Mouse (Mus musculus): ENCODE data around the gene Pcbp4.
A peak's percentile ranks its signal among the peaks of the same experiment; 100 is the strongest.

Gene Pcbp4

DNA sequence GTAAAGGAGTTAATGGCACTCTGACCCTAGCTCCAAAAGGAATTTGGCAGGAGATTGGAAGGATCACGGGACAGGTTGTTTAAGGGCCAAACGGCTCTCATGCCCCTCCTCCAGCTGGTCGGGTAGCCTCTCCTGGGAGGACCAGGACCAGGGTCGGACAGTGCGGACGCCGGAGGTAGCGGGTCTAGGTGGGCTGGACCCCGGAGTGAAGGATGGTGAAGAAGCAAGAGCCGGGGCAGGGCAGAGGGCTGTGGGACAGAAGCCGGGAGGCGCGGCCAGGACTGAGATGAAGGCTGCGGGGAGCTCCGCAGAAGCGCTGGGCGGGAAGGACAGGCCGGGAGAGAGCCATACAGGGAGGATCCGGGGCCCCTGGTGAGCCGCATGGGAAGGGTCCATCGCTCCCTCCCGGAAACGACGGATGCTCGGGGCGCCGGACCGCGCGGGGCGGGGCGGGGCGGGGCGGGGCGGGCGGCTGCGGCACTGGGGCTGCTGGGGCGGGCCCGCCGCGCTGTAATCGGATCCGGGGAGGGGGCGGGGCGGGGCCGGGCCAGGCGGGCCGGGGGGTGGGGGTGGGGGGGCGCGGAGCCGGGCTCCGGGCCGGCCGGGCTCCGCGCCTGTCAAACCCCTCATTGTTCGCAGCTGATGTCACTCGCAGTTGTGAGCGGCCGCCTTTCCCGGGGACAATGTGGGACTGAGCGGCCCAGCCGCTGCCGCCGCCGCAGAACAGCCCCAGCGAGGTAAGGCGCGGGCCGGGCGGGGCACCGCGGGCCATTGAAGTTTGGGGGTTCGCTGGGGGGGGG is at the start of gene Pcbp4:
Gene Pcbp4 (plus strand): TSS at position 21 of the 800 bp plus-strand sequence.
- DNase-seq (ENCODE audit: low read depth, low spot score) = peak; percentile 65

DNA sequence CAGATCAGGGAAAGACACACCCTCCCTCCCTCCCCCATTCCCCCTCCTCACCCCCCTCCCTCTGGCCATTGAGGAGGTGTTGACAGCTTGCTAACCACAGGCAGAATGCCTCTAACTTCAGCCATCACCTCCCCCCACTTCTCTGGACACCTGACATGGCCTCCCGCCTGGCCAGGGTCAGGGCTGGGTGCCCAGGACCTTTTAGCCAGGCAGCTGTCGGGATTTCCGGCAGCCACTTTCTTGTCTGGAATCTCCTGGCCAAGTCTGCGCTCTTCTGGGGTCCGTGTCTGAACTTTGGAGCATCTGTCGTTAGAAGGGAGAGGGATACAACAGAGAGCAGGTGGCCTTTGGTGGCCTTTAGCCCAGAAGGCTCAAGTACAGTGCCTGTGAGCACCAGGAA is 47.8 kb upstream of the Pcbp4 start:
- DNase-seq (ENCODE audit: low read depth, low spot score) = no peak

DNA sequence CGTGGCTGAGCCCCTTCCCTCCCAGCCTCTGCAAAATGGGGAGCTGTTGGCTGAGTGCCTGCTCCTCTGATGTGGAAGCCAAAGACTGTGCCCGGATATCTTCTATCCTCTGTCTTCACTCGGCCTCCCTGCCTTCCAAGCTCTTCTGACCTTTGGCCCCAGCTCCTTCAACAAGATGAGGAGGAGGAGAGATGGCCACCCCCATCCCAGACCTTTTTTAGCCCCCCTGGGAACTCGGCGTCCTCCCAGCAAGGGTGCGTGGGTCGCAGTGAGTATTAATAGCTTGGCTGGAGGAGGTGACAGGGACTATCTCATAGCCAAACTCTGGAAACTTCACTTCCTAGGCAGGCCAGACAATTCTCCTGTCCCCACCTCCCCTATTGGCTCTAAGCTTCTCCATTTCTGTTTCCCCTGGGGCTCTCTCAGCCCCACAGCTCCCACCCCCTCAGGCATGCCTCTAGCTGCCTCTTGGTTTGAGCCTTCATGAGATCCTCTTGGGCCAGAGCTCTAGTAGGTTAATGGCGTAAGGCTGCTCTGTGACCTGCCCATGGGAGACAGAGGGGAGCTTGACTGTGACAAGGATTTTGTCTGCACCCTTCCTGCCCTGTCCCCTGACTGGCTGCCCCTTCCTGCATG is 46.5 kb upstream of the Pcbp4 start:
- DNase-seq (ENCODE audit: low read depth, low spot score) = no peak

DNA sequence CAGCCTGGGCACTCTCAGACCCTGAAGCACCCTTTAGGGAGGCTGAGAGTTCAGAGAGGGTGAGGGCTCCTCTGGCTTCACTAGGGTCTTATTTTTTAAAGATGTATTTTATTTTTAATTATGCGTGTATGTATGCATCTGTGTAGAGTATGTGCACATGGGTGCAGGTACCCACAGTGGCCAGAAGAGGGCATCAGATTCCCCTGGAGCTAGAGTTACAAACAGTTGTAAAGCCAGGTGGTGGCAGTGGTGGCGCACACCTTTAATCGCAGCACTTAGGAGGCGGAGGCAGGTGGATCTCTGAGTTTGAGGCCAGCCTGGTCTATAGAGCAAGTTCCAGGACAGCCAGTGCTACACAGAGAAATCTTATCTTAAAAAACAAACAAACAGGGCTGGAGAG is 44.0 kb upstream of the Pcbp4 start:
- peak; percentile 44 for DNase-seq (ENCODE audit: low read depth, low spot score)

DNA sequence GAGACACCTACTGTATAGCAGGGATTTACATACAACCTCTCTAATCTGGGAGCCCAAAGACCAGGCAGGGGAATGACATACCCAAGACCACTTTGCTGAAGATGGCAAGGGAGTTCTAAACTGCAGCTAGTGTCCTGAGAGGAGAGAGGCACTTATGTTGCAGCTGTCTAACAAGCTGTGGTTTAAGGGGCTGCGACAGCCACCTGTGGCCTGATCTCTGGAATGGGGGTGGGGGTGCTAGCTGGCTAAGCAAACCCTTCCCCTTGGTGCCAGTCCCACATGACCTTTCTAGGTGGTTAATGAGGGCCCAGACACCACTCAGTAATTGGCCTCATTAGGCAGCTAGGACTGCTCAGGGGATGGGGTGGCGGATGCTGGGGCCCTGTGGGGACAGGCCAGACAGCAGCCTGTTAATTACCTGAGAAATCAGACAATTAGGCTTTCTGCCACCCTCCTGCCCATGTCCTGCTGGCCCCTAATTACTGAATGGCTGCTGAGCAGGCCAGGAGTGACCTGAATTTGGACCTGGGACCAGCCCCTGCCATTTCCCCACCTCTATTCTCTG is 42.9 kb upstream of the Pcbp4 start:
- DNase-seq (ENCODE audit: low read depth, low spot score) = no peak

DNA sequence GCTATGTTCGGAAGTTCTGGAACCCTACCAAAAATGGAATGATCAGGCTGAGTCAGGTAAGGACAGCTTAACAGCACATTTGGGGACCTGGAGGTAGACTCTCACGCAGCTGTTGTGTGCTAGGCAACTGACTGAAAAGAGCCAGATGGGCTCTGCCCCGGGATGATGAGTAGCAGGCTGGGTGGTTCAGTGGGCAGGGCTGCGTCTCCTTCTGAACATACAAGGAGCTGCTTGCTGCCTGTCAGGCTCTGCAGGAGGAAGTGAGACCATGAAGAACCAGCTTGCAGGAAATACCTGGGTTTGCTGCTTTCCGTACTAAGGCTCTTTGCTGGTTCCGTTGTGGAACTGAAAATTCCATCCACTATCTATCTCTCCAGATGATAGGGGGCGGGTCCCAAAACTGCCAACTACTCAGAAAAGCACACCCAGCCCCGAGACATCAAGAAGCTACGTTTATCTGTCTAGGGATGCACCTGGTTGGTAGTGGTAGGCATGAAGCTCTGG is 41.9 kb upstream of the Pcbp4 start:
- DNase-seq (ENCODE audit: low read depth, low spot score) = no peak

DNA sequence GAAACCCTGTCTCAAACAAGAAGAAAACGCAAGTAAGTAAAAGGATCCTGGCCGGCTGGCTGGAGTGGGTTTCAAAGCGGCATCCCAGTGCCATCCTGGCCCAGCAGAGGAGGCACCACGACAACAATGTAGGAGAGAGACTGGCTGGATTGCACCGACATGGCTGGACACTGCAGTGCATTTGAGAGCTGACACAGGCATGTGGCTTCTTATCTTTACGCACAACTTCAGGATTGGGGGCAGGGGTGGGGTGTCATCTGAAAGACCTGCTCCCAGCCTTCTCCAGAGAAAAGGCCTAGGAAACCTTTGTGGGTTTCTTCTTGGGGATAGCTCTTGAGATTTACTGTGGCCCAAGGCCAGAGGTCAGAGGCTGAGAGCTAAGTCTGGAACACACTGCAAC is 41.4 kb upstream of the Pcbp4 start:
- DNase-seq (ENCODE audit: low read depth, low spot score) = no peak

DNA sequence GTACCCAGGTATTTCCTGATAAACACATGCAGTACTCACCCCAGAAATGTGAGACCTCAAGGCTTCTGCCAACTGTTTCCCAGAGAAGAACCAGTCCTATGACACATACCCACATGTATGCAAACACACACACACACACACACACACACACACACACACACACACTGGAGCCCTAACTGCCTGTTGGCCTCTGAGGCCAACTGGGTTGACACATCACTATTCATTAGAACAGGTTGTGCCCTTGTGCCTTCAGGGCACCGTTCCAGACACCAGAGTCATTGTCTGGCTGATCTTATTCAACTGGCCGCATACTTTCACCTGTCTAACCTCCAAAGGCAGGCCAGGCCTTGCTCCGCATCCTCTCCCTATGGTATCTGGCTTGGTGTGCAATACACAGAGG is 40.9 kb upstream of the Pcbp4 start:
- DNase-seq (ENCODE audit: low read depth, low spot score) = no peak

DNA sequence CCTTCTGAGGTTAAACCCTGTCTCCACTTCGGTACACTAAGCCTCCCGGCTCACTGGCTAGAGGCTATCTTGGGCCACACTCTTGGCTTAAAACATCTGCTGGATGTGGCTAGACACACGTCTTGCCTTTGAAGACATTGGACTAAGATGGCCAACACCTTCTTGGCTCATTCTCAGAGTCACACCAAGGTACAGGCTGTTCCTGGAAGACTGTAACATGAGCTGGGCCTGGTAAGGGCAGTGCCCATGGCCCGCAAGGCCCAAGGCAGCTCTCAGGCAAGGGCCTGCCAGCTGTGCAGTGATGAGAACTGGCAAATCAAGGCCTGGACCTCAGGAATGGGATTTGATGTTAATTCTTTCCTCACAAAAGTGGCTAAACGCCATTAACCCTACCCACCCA is 39.5 kb upstream of the Pcbp4 start:
- no peak for DNase-seq (ENCODE audit: low read depth, low spot score)

DNA sequence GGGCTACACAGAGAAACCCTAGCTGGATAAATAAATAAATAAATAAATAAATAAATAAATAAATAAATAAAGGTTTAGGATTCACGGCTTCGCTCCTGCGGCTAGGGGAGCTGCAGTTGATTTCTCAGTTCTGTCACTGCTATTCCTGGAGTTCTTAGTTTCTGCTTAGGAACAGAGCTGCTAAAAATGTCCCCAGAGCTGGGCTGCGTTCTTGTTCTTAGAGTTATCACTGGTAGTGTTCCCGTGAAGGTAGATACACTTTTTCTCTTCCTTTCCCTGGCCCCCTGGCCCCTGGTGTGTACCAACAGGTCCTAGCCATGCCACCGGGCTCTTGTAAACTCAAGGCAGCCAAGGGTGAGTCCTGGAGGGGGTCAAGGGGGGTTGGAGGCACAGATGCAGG is 36.3 kb upstream of the Pcbp4 start:
- DNase-seq (ENCODE audit: low read depth, low spot score) = no peak

DNA sequence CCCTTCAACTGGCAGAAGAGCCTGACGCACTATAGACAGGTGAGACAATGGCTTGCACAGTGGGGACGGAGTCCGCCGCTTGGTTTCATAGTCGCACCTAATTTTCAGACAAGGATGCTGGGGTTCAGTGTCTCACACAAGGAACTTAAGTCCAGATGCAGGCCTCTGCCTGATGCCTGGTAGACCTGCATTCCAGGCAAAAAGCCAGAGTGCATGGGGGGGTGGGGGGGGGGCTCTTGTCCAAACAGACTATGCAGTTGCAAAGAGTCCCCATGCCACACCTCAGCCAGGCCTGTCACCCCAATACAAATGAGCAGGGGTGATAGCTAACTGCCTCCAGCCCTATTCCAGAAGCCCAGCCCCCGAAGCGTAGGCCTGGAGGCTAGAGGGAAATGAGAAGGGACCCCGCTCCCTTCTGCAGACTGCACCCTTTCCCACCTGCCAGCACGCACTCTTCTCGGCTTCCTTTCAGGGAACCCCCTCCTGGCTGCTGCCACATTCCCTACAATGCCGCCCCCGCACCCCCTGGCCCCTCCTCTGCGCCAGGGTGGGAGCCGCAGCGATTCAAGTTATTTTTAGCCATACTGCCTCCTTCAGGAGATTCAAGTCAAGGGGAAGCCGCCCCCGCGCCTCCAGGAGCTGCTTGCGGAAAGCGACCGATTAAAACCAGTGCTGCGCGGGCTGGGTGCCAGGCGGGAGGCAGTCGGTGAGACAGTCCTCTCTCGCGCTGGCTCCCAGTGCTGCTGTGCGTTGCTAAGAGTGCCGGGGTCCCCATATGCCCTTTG is 35.1 kb upstream of the Pcbp4 start:
- DNase-seq (ENCODE audit: low read depth, low spot score) = peak; percentile 76

DNA sequence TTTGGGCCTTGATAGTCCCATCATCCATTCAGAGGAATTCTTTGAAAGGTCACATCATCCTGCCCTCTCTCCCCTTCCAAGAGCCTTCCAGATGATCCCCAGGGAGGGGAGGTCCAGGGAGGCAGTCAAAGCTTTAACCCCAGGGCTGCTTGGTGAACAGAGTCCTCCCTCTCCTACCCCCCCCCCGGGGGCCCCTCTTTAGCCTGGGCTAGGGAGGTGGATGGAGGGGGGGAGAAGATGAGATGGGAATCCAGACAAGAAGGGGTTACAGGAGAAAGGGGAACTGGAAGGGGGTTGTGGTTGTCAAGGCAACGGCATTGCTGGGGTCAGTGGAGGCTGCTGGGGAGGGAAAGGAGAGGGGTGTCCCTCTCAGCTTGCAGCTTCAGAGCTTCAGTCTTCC is 32.5 kb upstream of the Pcbp4 start:
- no peak for DNase-seq (ENCODE audit: low read depth, low spot score)

DNA sequence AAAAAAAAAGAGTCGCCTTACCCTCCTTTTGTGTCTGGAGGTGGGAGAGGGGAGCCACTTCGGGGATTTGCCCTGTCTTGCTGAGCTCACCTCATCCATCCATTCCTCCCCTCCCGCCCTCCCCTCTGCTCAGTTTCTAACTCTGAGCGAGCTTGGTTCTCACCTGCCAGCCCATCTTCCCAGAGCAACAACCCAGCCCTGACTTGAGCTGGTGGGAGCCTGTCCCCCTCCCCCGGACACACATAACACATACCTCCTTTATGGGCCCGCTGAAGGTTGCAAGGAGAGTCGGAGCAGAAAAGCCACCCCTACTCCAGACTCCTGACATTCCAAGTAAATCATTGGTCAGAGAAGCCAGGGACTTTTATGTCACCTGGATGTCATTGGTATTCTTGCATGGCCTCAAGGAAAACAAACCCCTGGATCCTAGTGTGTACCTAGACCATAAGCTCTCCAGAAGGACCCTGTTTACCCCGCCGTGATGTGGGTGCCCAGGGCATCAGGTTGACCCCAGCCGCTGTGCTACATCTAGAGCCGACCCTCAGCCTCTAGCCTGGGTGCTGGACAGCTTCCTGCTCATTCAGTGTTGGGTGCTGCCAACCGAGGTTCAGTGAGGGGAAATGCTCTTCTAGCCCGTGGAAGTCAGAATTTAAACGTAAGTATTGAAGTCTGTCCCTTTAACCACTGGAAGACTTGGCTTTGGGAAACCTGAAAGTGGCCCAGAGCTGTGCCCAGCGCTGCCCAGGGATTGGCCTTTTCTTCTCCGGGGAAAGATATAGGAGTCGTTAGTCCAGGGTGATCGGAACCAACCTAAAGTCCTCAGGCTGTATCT is 31.8 kb upstream of the Pcbp4 start:
- DNase-seq (ENCODE audit: low read depth, low spot score) = no peak

DNA sequence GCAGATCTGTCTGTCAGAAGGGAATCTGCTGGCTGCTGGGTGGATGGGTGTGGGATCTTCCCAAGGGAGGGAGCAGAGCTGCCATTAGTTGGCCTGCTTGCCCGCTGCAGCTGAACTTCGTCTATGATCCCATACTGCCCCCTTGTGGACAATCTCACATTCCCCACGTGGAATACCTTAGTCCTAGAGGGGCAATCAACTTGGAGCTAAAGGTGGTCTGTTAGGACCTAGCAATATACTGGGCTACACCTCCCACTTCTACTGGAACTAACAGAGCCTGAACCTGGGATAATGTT is 31.3 kb upstream of the Pcbp4 start:
- peak; percentile 92 for DNase-seq (ENCODE audit: low read depth, low spot score)

DNA sequence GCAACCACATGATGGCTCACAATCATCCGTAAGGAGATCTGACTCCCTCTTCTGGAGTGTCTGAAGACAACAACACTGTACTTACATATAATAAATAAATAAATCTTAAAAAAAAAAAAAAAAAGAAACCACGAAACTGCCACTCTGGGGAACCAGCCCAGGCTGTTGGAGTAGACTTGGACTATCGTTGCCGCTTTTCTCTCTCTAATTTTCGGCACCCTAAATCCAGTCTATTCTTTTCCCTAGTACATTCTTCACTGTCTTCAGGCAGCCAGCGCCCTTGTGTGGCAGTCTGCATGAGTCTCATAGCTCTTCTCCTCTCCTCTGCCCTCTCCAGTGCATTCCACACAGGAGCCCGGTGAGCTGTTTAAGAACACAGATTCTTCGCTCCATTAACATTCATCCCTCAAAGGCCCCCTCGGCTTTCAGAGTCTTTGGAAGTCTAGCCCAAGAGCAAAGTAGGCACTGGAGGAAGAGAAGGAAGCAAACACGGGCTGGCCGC is 24.3 kb upstream of the Pcbp4 start:
- DNase-seq (ENCODE audit: low read depth, low spot score) = no peak

DNA sequence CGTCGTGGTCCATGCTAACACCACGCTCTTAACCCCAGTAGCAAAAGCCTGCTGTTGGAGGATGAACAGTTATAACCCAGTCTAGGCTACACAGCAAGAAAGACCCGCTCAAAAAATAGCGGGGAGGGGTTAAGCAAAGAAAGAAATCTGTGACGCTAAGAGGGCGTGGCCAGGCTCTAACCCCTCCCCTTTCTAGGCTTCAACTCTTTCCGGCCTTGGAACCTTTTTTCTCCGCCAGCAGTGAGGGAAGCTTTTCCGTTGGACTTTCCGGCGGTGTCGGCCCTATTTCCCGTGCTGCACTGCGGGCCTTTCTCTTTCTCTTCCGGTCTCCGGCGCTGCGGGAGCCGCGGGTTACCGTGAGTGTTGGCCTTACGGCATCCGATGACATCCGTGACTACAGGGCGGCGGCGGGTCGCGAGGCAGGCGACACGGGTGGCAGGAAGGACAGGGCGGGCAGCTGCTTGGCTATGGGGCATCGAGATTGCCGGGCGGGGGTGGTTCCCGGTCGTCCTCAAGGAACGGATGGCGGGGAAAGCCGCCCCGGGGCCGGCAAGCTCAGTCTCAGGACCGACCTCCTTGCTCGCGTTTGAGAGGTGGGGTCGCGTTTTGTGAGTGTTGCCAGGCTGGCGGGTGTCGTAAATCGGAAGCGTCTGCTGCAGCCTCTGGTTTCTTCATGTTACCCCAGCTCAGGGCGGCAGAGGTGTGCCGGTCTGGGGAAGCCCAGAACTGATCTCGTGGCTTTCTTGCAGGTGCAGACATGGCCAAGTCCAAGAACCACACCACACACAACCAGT is 23.7 kb upstream of the Pcbp4 start, which contains the start of gene Rpl29:
Gene Rpl29 (plus strand): TSS at position 234 of the 794 bp plus-strand sequence.
- peak; percentile 98 for DNase-seq (ENCODE audit: low read depth, low spot score)

DNA sequence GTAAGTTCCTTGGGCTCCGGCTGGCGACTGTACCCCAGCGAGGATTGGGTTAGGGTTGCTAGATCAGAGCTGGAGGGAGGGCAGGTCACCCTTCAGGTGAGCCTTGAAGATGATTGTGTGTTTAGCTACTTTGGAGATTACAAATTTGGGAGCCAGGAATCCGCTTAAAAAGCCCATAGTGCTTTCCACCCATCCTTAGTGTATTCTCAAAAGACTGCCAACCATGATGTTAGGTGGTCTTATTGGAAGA is 23.2 kb upstream of the Pcbp4 start:
- DNase-seq (ENCODE audit: low read depth, low spot score) = no peak

DNA sequence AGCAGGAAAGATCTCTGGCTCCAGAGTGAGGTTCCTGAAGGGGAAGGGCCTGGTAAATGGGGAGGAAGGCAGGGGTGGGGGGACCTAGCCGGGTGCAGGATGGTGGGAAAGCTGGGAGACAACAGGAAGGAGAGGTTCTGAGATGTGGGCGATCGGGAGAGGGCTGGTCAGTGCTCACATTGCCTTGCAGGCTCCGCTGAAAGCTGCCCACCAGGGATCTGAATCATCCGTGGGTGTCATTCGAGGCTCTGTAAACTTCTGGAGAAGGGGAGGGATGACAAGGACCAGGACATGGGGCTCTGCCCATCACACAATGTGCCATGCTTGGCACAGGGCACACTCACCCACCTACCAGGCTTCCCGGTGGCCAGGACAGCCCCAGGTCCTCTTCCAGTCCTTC is 19.7 kb upstream of the Pcbp4 start:
- no peak for DNase-seq (ENCODE audit: low read depth, low spot score)

DNA sequence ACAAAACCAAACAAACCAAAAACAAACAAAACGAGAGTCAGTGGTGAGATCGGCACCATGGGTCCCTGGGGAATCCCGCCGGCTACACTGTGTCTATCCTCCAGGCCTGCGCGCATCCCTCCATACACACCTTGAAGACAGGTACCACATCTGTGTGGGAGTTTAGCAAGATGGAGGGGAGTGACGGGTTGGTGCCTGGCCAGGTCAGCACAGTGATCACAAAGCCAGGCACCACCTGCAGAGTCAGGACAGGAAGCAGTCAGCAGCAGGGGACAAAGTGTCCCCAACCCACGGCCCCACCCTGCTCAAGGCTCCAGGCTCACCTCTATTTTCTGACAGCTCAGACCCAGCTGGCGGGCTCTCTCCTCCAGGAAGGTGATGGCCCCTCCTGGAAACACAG is 16.5 kb upstream of the Pcbp4 start:
- no peak for DNase-seq (ENCODE audit: low read depth, low spot score)

DNA sequence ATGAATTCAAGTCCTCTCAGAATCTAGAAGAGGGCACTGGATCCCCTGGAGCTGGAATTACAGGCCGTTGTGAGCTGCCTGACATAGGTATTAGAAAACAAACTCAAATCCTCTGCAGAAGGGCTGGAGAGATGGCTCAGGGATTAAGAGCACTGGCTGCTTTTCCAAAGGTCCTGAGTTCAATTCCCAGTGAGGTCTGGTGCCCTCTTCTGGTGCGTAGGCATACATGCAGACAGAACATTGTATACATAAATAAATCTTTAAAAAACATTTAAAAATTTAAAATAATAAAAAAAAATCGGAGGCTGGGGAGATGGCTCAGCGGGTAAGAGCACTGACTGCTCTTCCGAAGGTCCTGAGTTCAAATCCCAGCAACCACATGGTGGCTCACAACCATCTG is 10.4 kb upstream of the Pcbp4 start:
- no peak for DNase-seq (ENCODE audit: low read depth, low spot score)

DNA sequence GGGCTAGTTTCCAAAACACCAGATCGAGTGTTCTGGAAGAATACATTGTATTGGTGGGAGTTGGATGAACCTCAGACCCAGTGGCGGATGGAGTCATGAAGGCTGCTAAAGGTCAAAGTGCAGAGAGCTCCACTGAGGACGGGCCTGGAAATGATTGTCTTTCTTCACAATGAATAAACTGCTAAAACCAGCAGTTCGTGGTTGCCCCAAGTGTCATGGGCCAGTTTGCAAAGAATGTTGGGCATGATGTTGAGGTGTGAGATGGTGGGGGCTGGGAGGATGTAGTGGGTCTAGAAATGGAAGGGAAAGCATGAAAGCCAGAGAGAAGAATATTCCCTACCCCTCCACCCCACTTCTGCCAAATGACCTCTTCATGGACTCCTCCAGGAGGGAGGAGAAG is 8.3 kb upstream of the Pcbp4 start:
- no peak for DNase-seq (ENCODE audit: low read depth, low spot score)
